9 mouse cellular contexts compared by ENCODE assay signal in genomic region chr5:36397837-36398282, GRCm38 (mm10). TPM values are rescaled to one million over a fixed set of nuclear protein-coding genes. Genes with fewer than 3 reads are reported as not detected.
DNase-seq lines count a peak whose midpoint lies in the region; ATAC-seq lines count a peak whose summit lies in the region.
"Had no signal": no experiment of that assay in that cellular context is flagged by ENCODE, and none has a peak within 500 bp of the region (broad histone marks: within the 10 kb centered on the region; RNA-seq: fewer than 3 reads in every experiment).

Sorcs2 (minus strand) TSS chr5:36398139.

- H3K9me3 ChIP-seq in hindbrain, embryonic 13.5 days: no peaks in the 10 kb centered on the region

- peak within 1 kb of the TSS; percentile 95 for H3K4me2 ChIP-seq in hindbrain, embryonic 13.5 days

- peak within 1 kb of the TSS; percentile 71 for H3K27ac ChIP-seq in hindbrain, embryonic 13.5 days
- H3K27ac ChIP-seq: macrophage had no signal

- H3K9ac ChIP-seq in hindbrain, embryonic 13.5 days: peak within 1 kb of the TSS; percentile 93

- H3K4me1 ChIP-seq in hindbrain, embryonic 13.5 days (replicated peaks): peaks cover 51% of the 10 kb centered on the region

- DNase-seq in NIH3T3 (ENCODE audit: low read depth): peak; percentile 90
- DNase-seq in cerebellum, postnatal 14 days: peak; percentile 91
- DNase-seq in frontal cortex, postnatal 36 days (ENCODE audit: low spot score in 2 of 2): peak; percentile 85
- DNase-seq in layer of hippocampus, postnatal 25 days (ENCODE audit: extremely low spot score in 1 of 2, low spot score in 1 of 2): peak; percentile 82 to 86
- peak; percentile 89 for DNase-seq in lung, postnatal 14 days
- DNase-seq in retina, embryonic 14.5 days (ENCODE audit: low spot score): peak; percentile 91
- DNase-seq in thymus, postnatal 36 days: peak; percentile 86 to 87

- H3K36me3 ChIP-seq in hindbrain, embryonic 13.5 days: no peaks in the 10 kb centered on the region

- H3K27me3 ChIP-seq in hindbrain, embryonic 13.5 days: peaks cover 42% of the 10 kb centered on the region

- ATAC-seq in hindbrain, embryonic 13.5 days (ENCODE audit: low FRiP score): peak; percentile 77

- peak within 1 kb of the TSS; percentile 76 for H3K4me3 ChIP-seq in hindbrain, embryonic 13.5 days

- 0% methylated on average over 44 of the region's 45 CpGs for WGBS in hindbrain, embryonic 13.5 days

RNA-seq across cellular contexts. Expression of gene Sorcs2, which starts in this region (rescaled TPM):
- polyA plus RNA-seq in hindbrain, embryonic 13.5 days (2015; fragmentation: Nextera tagmentation; extraction: Ambion mirVana): 11.7 and 12.6 TPM in 2 replicates
- 10 to 100 TPM; 52.4 to 53.8 TPM for total RNA-seq in layer of hippocampus, postnatal 25 days (2021)
- polyA plus RNA-seq: macrophage had no signal

Comparison
In these comparisons a context has a peak if more than half of its experiments do, and no peak if none do; other contexts are left out.
1. Peak in every context shown above with its lines: DNase-seq, ATAC-seq, H3K4me3 ChIP-seq and H3K27ac ChIP-seq.